Mouse (Mus musculus) limb, embryonic 13.5 days (tissue): ENCODE measurements around the gene Msln. TPM values are rescaled to one million over a fixed set of nuclear protein-coding genes. Genes with fewer than 3 reads are reported as not detected.

Experiments
- ATAC-seq: fragments of 200-750 bp; cut with Nextera tagmentation; 2 replicates; pipeline ENCODE4 v1.8.0; 2017; ENCODE audit warnings: low read depth, moderate number of reproducible peaks, moderate TSS enrichment; ENCODE audit not compliant: low FRiP score
- H3K27ac ChIP-seq: fragments of 300-500 bp; sonication (generic); 2 replicates; pipeline ENCODE4 v1.5.1; 2015; ENCODE audit warnings: inconsistent platforms, mild to moderate bottlenecking, moderate library complexity
- H3K27me3 ChIP-seq: fragments of 300-500 bp; sonication (generic); 2 replicates; pipeline ENCODE4 v1.6.1; 2015; ENCODE audit warnings: mild to moderate bottlenecking, inconsistent platforms
- H3K36me3 ChIP-seq: fragments of 300-500 bp; sonication (generic); 2 replicates; pipeline ENCODE4 v1.6.1; 2015; ENCODE audit warnings: inconsistent platforms, mild to moderate bottlenecking, moderate library complexity
- H3K4me1 ChIP-seq: fragments of 300-500 bp; sonication (generic); 2 replicates; pipeline ENCODE4 v1.6.1; 2015; ENCODE audit warnings: inconsistent platforms
- H3K4me2 ChIP-seq: fragments of 300-500 bp; sonication (generic); replicated peaks from 2 replicates; pipeline ENCODE4 v1.6.1; 2015; ENCODE audit warnings: inconsistent platforms, mild to moderate bottlenecking, moderate library complexity
- H3K4me3 ChIP-seq: fragments of 300-500 bp; sonication (generic); 2 replicates; pipeline ENCODE4 v1.5.1; 2015; ENCODE audit warnings: moderate library complexity, mild to moderate bottlenecking, inconsistent platforms
- H3K9ac ChIP-seq: fragments of 300-500 bp; sonication (generic); 2 replicates; pipeline ENCODE4 v1.6.1; 2015; ENCODE audit warnings: mild to moderate bottlenecking, inconsistent platforms
- H3K9me3 ChIP-seq: fragments of 300-500 bp; sonication (generic); 2 replicates; pipeline ENCODE4 v1.6.1; 2016; ENCODE audit warnings: inconsistent platforms
- WGBS: fragments of 180-500 bp; shearing (Covaris S2); methylation state at CpG from one replicate; pipeline ENCODE4 v1.1.7; 2015; 5-methylcytosine and 5-hydroxymethylcytosine counted together
- polyA plus RNA-seq: library from polyadenylated mRNA; unstranded; fragments of >200 nt; fragmentation: Nextera tagmentation; extraction: Ambion mirVana; gene quantifications from 2 replicates; pipeline ENCODE4 v1.2.1, GENCODE M21; 2015

Gene Msln
- polyA plus RNA-seq, 1 experiment from 2014 or later = not detected

DNA sequence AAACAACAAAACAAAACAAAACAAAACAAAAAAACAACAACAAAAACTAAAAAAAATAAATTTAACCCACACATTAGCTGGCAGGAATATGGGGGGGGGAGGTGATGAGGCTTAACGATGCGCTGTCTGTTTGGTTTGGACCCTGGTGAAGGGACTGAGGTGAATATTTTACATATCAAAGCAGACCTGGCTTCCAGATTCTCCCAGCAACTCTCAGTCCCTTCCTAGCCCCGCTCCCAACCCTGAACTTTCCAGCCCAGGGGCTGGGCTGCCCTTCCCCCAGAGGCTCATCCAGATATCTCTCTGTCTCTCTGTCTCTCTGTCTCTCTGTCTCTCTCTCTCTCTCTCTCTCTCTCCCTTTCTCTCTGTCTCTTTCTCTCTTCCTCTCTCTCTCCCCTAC is 8.4 kb upstream of the Msln start:
- WGBS = 39% methylated on average over 3 of the region's 3 CpGs
- Histone ChIP-seq H3K4me1 (no peaks in the 10 kb centered on the region), H3K4me2 (no peak overlapping the region), H3K27ac (no peak overlapping the region), H3K4me3 (no peak overlapping the region), H3K36me3 (no peaks in the 10 kb centered on the region), H3K9ac (no peak overlapping the region), H3K27me3 (peaks cover 5% of the 10 kb centered on the region; the same call in 1 of the 2 replicates), H3K9me3 (no peaks in the 10 kb centered on the region)
- no peak for ATAC-seq

DNA sequence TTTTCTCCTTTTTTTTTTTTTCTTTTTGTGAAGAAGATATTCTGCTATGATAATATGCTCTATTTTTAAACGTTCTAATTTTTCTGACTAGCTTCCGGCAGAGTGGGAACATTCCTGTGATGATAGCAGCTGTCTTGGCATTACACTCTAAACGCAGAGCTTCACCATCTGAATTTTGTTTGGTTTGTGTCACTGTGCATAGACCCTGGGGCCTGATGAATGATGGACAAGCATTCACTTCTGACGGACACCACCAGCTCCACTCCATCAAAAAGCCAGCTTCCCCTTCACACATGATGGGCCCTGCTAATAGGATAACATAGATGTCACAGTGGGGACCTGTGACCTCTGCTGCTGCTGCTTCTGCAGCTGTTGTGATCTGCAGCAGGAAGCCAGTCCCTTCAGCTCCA is 7.4 kb upstream of the Msln start:
- H3K27me3 ChIP-seq = no peaks in the 10 kb centered on the region
- WGBS = 69% methylated on average over 4 of the region's 4 CpGs
- no peaks in the 10 kb centered on the region for H3K9me3 ChIP-seq
- H3K27ac ChIP-seq = no peak overlapping the region
- no peak overlapping the region for H3K4me2 ChIP-seq
- H3K4me3 ChIP-seq = no peak overlapping the region
- H3K4me1 ChIP-seq = no peaks in the 10 kb centered on the region
- H3K9ac ChIP-seq = no peak overlapping the region
- H3K36me3 ChIP-seq = no peaks in the 10 kb centered on the region
- ATAC-seq = no peak

DNA sequence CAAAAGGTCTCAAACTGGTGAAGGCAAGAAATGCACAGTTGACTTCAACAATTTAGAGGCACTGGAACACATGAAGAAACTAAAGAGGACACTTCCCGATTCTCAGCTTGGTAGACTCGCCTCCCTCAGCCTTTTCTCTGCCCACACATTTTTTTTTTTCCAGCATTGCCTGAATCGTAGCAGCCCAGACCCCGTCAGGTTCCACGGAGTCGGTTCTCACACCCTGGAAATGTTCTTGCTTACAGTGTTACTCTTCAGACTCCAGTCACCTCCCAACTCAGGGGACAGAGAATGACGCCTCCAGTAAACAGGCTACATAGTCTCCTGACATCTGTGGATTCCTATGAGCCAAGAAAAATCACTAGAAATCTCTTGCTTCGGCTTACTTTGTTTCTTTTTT is 6.0 kb upstream of the Msln start:
- no peaks in the 10 kb centered on the region for H3K4me1 ChIP-seq
- H3K4me2 ChIP-seq = no peak overlapping the region
- H3K9ac ChIP-seq = no peak overlapping the region
- no peaks in the 10 kb centered on the region for H3K27me3 ChIP-seq
- no peaks in the 10 kb centered on the region for H3K9me3 ChIP-seq
- no peak overlapping the region for H3K27ac ChIP-seq
- H3K4me3 ChIP-seq = no peak overlapping the region
- WGBS = 72% methylated on average over 8 of the region's 8 CpGs
- H3K36me3 ChIP-seq = no peaks in the 10 kb centered on the region
- no peak for ATAC-seq

DNA sequence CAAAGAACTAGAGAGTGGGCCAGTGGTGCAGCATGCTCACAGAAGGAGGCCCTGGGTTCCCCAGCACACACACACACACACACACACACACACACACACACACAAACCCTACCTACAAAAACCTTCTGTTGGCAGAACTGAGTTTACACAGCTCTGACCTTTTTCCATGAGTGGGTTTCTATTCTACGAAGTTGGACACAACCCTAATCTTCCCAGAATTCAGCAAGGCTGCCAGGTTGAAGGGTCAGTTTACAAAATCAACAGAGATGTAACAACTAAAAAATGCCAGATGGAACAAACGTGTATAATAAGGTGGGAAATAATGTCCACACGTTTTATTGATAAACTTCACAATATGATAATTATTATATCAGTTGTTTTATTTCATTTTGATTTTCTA is 3.5 kb upstream of the Msln start:
- H3K9ac ChIP-seq = no peak overlapping the region
- no peaks in the 10 kb centered on the region for H3K9me3 ChIP-seq
- 67% methylated on average over 3 of the region's 3 CpGs for WGBS
- H3K4me1 ChIP-seq = no peaks in the 10 kb centered on the region
- no peaks in the 10 kb centered on the region for H3K36me3 ChIP-seq
- ATAC-seq = no peak
- no peak overlapping the region for H3K4me2 ChIP-seq
- H3K27ac ChIP-seq = no peak overlapping the region
- no peaks in the 10 kb centered on the region for H3K27me3 ChIP-seq
- H3K4me3 ChIP-seq = no peak overlapping the region

DNA sequence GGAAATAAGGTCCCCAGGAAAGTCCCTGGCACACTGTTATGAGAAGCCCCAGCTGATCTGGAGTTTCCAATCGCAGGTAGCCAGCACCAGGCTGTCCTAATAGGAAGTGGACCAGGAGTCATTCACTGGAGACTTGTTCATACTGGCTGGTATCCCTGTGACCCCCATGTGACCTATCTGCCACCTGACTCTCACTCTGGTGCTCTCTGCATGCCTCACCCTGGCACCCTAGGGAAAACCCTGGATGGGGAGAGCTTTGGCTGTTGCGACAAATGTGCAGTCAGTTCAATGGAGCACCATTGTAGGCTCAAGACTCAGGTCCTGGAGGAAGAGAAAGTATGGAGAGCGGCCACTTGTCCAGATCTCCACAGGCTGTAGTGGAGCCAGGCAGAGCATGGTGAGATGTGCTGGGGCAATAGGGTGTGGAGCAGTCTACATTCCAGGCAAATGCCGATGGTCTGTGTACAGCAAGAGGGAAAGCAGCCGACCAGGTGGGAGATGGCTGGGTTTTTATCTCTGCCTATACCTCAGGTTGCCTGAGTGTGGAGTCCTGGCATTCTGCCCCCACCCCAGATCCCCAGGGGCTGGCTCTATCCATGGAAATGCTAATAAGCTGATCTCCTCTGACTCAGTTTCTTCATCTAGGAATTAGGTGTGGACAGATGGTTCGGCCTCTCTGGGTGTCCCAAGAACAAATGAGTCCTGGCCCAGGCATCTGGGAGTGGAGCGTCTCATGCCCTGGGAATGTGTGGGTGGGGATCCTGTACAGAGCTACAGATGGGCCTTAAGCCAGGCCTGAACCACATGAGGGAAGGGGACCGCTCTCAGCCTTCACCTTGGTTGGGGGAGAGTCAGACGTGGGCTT is 2.4 kb upstream of the Msln start:
- no peak overlapping the region for H3K4me3 ChIP-seq
- H3K4me2 ChIP-seq = no peak overlapping the region
- no peaks in the 10 kb centered on the region for H3K36me3 ChIP-seq
- H3K9me3 ChIP-seq = no peaks in the 10 kb centered on the region
- WGBS = 79% methylated on average over 9 of the region's 9 CpGs
- no peaks in the 10 kb centered on the region for H3K27me3 ChIP-seq
- peaks cover 1% of the 10 kb centered on the region; the same call in 1 of the 2 replicates for H3K4me1 ChIP-seq
- ATAC-seq = no peak
- no peak overlapping the region for H3K27ac ChIP-seq
- H3K9ac ChIP-seq = no peak overlapping the region

DNA sequence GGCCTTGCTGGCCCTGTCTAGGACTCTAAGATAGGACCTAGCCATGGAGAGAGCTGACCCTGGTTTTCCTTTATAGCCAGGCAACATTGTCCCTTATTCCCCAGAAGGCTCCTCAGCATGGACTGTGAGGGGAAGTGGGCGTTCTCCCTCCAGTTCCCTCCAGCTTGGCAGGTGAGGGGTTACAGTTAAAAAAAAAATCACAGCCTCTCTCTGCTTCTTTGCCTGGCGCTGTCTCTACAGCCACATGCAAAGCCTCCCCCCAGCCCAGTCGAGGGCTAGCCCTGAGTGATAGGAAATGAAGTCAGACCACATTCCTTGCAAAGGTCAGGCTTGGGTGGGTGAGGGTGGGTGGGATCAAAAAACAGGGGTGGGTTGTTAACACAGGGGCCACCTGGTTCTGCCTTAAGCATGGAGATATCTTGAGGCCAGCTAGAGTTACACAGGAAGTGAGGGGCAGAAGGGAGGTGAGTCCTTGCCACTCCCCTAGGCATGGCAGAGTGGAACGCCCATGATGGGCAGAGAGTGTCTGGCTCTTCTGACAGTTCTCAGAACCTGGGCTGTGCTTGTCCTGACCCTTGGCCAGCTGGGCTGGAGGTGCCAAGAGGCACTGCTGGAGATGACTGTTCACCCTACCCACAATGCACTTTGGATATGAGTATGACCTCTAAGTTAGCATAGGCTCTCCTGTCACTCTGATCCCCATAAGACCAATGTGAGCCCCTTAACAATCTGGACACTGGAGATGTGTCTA is 1.6 kb upstream of the Msln start:
- WGBS = 31% methylated on average over 4 of the region's 4 CpGs
- Histone ChIP-seq H3K4me1 (peaks cover 6% of the 10 kb centered on the region; the same call in 1 of the 2 replicates), H3K27ac (no peak overlapping the region), H3K36me3 (no peaks in the 10 kb centered on the region), H3K9me3 (no peaks in the 10 kb centered on the region), H3K9ac (no peak overlapping the region), H3K4me3 (no peak overlapping the region), H3K4me2 (no peak overlapping the region), H3K27me3 (no peaks in the 10 kb centered on the region)
- ATAC-seq = no peak

DNA sequence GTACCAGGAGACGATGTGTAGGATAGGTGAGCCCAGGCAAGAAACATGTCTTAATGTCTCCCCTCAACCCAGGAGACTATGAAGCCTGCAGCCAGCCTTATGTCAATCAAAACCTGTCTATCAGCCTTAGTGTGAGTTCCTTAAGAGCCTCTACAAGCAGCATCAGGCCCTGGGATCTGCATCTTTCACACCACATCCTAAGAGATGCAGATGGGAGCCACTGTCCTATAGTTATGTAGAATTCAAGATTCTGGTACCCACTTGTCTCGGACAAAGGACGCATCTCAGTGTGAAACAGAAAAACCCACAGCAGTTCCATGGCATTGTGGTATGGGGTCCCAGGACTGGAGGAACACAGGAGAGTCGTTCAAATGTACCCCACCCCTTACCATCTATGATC is 908 bp upstream of the Msln start:
- Histone ChIP-seq H3K36me3 (no peaks in the 10 kb centered on the region), H3K9me3 (no peaks in the 10 kb centered on the region), H3K4me1 (peaks cover 6% of the 10 kb centered on the region; the same call in 1 of the 2 replicates), H3K4me2 (no peak overlapping the region), H3K9ac (no peak overlapping the region), H3K27ac (no peak overlapping the region), H3K27me3 (no peaks in the 10 kb centered on the region), H3K4me3 (no peak overlapping the region)
- 81% methylated on average over 4 of the region's 4 CpGs for WGBS
- ATAC-seq = no peak

DNA sequence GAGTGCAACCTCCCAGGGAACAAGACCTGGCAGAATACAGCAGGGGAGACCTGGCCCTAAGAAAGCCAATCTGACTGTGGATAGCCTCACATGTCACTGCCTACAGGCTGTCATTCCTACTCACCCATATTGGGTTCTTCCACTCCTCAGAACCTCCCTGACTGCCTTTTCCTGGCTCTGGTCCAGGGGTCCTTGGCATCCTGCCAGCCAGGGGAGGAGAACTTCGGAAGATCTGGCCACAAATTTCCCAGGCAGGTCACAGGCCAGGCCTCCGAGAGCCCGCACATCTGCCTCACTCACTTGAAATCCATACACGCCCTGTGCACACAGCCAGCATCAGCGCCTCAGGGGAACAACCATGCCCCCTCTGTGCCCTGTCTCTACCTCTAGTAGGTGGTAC is 2.7 kb downstream of the Msln start:
- ATAC-seq = no peak
- 48% methylated on average over 5 of the region's 5 CpGs for WGBS
- Histone ChIP-seq H3K27ac (no peak overlapping the region), H3K9me3 (no peaks in the 10 kb centered on the region), H3K4me1 (peaks cover 6% of the 10 kb centered on the region; the same call in 1 of the 2 replicates), H3K27me3 (no peaks in the 10 kb centered on the region), H3K36me3 (no peaks in the 10 kb centered on the region), H3K4me2 (no peak overlapping the region), H3K4me3 (no peak overlapping the region), H3K9ac (0 out of 2 replicates have a peak overlapping the region, but pooled peaks have one; percentile 19)

DNA sequence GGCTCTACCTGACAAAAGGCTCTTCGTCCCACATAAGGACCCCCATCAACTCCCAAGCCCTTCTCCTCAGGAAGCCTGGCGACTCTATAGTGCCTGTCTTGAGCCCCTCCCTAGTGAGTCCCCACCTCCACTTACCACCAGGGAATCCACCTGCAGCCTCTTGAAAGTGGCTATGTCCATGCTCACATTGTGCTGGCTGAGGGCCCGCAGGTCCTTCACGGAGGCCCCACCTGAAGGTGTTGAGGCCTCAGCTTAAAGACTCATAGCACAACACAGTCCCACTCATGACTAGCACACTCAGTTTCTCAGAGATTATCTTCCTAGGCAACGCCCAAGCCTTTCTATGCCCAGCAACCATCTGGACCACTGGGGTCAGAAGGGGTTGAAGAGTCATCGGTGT is 4.9 kb downstream of the Msln start:
- ATAC-seq = no peak
- H3K4me1 ChIP-seq = peaks cover 6% of the 10 kb centered on the region; the same call in 1 of the 2 replicates
- H3K4me3 ChIP-seq = no peak overlapping the region
- 79% methylated on average over 6 of the region's 6 CpGs for WGBS
- no peaks in the 10 kb centered on the region for H3K36me3 ChIP-seq
- no peak overlapping the region for H3K9ac ChIP-seq
- no peak overlapping the region for H3K4me2 ChIP-seq
- no peaks in the 10 kb centered on the region for H3K27me3 ChIP-seq
- H3K9me3 ChIP-seq = no peaks in the 10 kb centered on the region
- no peak overlapping the region for H3K27ac ChIP-seq

DNA sequence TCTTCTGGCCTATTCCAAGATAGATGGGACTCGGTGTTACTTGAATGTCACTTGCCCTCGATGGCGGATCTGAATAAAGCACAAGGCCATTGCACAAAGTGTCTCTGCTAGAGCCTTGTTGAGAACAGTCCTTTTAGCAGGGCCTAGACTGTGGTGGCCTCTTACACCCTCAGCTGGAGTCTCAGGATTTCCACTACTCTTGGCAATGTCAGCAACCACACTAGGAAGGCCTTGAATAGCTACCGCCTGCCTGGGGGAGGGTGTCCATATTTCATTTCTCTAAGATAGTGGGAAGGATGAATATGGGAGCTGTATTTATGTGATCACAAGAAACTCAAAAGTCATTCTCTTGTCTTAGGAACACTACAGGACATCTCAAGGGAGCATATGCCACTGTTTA is 5.9 kb downstream of the Msln start:
- H3K4me2 ChIP-seq = no peak overlapping the region
- no peaks in the 10 kb centered on the region for H3K36me3 ChIP-seq
- 94% methylated on average over 4 of the region's 4 CpGs for WGBS
- no peaks in the 10 kb centered on the region for H3K27me3 ChIP-seq
- no peak overlapping the region for H3K4me3 ChIP-seq
- H3K9me3 ChIP-seq = no peaks in the 10 kb centered on the region
- H3K9ac ChIP-seq = no peak overlapping the region
- H3K4me1 ChIP-seq = peaks cover 6% of the 10 kb centered on the region; the same call in 1 of the 2 replicates
- H3K27ac ChIP-seq = no peak overlapping the region
- no peak for ATAC-seq

DNA sequence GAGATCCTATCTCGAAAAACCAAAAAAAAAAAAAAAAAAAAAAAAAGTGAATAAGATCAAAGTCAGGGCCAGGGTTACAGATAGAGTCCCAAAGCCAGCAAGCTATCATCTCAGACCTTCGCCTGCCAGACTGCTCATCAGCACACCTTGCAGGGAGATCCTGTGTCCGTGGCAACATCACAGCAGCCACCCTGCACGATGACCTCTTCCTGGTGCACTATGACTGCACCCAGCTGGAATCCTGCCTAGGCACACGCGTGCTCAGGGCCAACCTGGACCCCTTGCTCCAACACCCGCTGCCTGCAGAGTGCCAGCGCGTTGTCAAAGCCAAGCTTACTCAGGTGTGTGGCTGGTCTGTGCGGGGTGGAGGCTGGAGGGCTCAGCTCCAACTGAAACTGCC is 9.9 kb downstream of the Msln start:
- H3K27me3 ChIP-seq = no peaks in the 10 kb centered on the region
- WGBS = 77% methylated on average over 10 of the region's 10 CpGs
- H3K36me3 ChIP-seq = no peaks in the 10 kb centered on the region
- H3K4me3 ChIP-seq = no peak overlapping the region
- H3K27ac ChIP-seq = no peak overlapping the region
- H3K9ac ChIP-seq = no peak overlapping the region
- no peak overlapping the region for H3K4me2 ChIP-seq
- H3K9me3 ChIP-seq = no peaks in the 10 kb centered on the region
- ATAC-seq = no peak
- H3K4me1 ChIP-seq = no peaks in the 10 kb centered on the region

DNA sequence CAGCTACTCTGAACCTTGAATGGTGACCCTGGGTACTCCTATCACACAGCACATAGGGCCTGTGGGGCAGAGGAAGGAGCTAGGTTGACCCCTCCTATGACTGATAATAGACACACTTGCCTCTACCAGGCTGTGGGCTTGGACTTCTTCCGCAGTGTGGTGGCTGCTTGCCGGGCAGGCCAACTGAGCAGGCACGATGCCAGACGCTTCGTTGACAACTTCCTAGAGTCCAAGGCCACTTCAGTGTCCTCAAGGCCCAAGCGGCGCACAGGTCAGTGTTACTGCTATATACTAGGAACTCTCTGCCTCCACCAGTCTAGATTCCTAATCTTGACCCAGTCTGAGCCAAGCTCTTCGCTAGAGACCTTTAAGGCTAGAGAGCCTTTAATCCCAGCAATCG is 10.3 kb downstream of the Msln start:
- Histone ChIP-seq H3K27me3 (no peaks in the 10 kb centered on the region), H3K4me2 (no peak overlapping the region), H3K36me3 (no peaks in the 10 kb centered on the region), H3K9ac (no peak overlapping the region), H3K9me3 (no peaks in the 10 kb centered on the region), H3K4me1 (no peaks in the 10 kb centered on the region), H3K4me3 (no peak overlapping the region), H3K27ac (no peak overlapping the region)
- WGBS = 93% methylated on average over 9 of the region's 9 CpGs
- ATAC-seq = no peak
